Mouse (Mus musculus) forebrain, embryonic 13.5 days (tissue): Measurements from ENCODE around the gene Ammecr1. TPM values are rescaled to one million over a fixed set of nuclear protein-coding genes. Genes with fewer than 3 reads are reported as not detected.

Experiments
- ATAC-seq: fragments of 200-750 bp; cut with Nextera tagmentation; 2 replicates; pipeline ENCODE4 v1.8.0; 2017
- H3K27ac ChIP-seq: fragments of 300-500 bp; sonication (generic); 2 replicates; pipeline ENCODE4 v1.5.1; 2015; ENCODE audit warnings: inconsistent platforms, mild to moderate bottlenecking, moderate library complexity
- H3K27me3 ChIP-seq: fragments of 300-500 bp; sonication (generic); 2 replicates; pipeline ENCODE4 v1.6.1; 2015; ENCODE audit warnings: mild to moderate bottlenecking, inconsistent platforms
- H3K36me3 ChIP-seq: fragments of 300-500 bp; sonication (generic); 2 replicates; pipeline ENCODE4 v1.6.1; 2015; ENCODE audit warnings: mild to moderate bottlenecking, inconsistent platforms; ENCODE audit not compliant: poor library complexity, severe bottlenecking
- H3K4me1 ChIP-seq: fragments of 300-500 bp; sonication (generic); 2 replicates; pipeline ENCODE4 v1.6.1; 2015; ENCODE audit warnings: inconsistent platforms
- H3K4me2 ChIP-seq: fragments of 300-500 bp; sonication (generic); 2 replicates; pipeline ENCODE4 v1.6.1; 2015; ENCODE audit warnings: inconsistent platforms, mild to moderate bottlenecking, moderate library complexity
- H3K4me3 ChIP-seq: fragments of 300-500 bp; sonication (generic); 2 replicates; pipeline ENCODE4 v1.5.1; 2015; ENCODE audit warnings: mild to moderate bottlenecking, inconsistent platforms
- H3K9ac ChIP-seq: fragments of 300-500 bp; sonication (generic); 2 replicates; pipeline ENCODE4 v1.6.1; 2015; ENCODE audit warnings: mild to moderate bottlenecking, inconsistent platforms
- H3K9me3 ChIP-seq: fragments of 300-500 bp; sonication (generic); replicated peaks from 2 replicates; pipeline ENCODE4 v1.6.1; 2016; ENCODE audit warnings: inconsistent platforms
- WGBS: fragments of 180-500 bp; shearing (Covaris S2); methylation state at CpG from one replicate; pipeline ENCODE4 v1.1.7; 2015; 5-methylcytosine and 5-hydroxymethylcytosine counted together
- polyA plus RNA-seq: library from polyadenylated mRNA; unstranded; fragments of >200 nt; fragmentation: Nextera tagmentation; extraction: Ambion mirVana; gene quantifications from 2 replicates; pipeline ENCODE4 v1.2.1, GENCODE M21; 2015

Ammecr1 gene
- 6.3 and 8.1 TPM in 2 replicates for polyA plus RNA-seq

GRCm38 (mm10) chrX:142966008-142966966, at the start of gene Ammecr1:
Gene Ammecr1 (minus strand): TSS chrX:142966728.
- Histone ChIP-seq H3K9ac (peak within 1 kb of the TSS; percentile 76), H3K4me1 (no peaks in the 10 kb centered on the region), H3K36me3 (no peaks in the 10 kb centered on the region), H3K27ac (peak within 1 kb of the TSS; percentile 89), H3K4me2 (peak within 1 kb of the TSS; percentile 62), H3K27me3 (no peaks in the 10 kb centered on the region), H3K4me3 (peak within 1 kb of the TSS; percentile 68), H3K9me3 (no peaks in the 10 kb centered on the region)
- peak; percentile 93 for ATAC-seq
- WGBS = 24% methylated on average over 72 of the region's 112 CpGs

- Histone ChIP-seq H3K36me3 (no peaks in the 10 kb centered on the region), H3K4me3 (no peak overlapping the region), H3K4me2 (no peak overlapping the region), H3K4me1 (no peaks in the 10 kb centered on the region), H3K9me3 (no peaks in the 10 kb centered on the region), H3K27ac (no peak overlapping the region), H3K27me3 (no peaks in the 10 kb centered on the region), H3K9ac (no peak overlapping the region)
- ATAC-seq = no peak
- 88% methylated on average over 3 of the region's 3 CpGs for WGBS
Observed at GRCm38 (mm10) chrX:143014118-143014517, 47.6 kb upstream of the Ammecr1 start.

GRCm38 (mm10) chrX:143012334-143012733, 45.8 kb upstream of the Ammecr1 start:
- Histone ChIP-seq H3K4me2 (no peak overlapping the region), H3K27me3 (no peaks in the 10 kb centered on the region), H3K9ac (no peak overlapping the region), H3K9me3 (no peaks in the 10 kb centered on the region), H3K27ac (no peak overlapping the region), H3K4me1 (no peaks in the 10 kb centered on the region), H3K4me3 (no peak overlapping the region), H3K36me3 (no peaks in the 10 kb centered on the region)
- 91% methylated on average over 3 of the region's 3 CpGs for WGBS
- ATAC-seq = no peak

GRCm38 (mm10) chrX:143011865-143012264, 45.3 kb upstream of the Ammecr1 start:
- Histone ChIP-seq H3K4me1 (no peaks in the 10 kb centered on the region), H3K27me3 (no peaks in the 10 kb centered on the region), H3K4me3 (no peak overlapping the region), H3K27ac (no peak overlapping the region), H3K36me3 (no peaks in the 10 kb centered on the region), H3K4me2 (no peak overlapping the region), H3K9ac (no peak overlapping the region), H3K9me3 (no peaks in the 10 kb centered on the region)
- no peak for ATAC-seq
- WGBS = 75% methylated on average over 4 of the region's 4 CpGs

GRCm38 (mm10) chrX:143004131-143004846, 37.8 kb upstream of the Ammecr1 start:
- WGBS = 82% methylated on average over 3 of the region's 3 CpGs
- Histone ChIP-seq H3K4me1 (no peaks in the 10 kb centered on the region), H3K27ac (no peak overlapping the region), H3K9ac (no peak overlapping the region), H3K9me3 (no peaks in the 10 kb centered on the region), H3K27me3 (0 out of 2 replicates have a peak, but pooled peaks cover 4% of the 10 kb centered on the region), H3K4me3 (no peak overlapping the region), H3K4me2 (no peak overlapping the region), H3K36me3 (no peaks in the 10 kb centered on the region)
- ATAC-seq = no peak

- Histone ChIP-seq H3K4me1 (no peaks in the 10 kb centered on the region), H3K9me3 (no peaks in the 10 kb centered on the region), H3K36me3 (no peaks in the 10 kb centered on the region), H3K27me3 (no peaks in the 10 kb centered on the region), H3K4me3 (no peak overlapping the region), H3K27ac (no peak overlapping the region), H3K9ac (no peak overlapping the region), H3K4me2 (no peak overlapping the region)
- no peak for ATAC-seq
- 68% methylated on average over 1 of the region's 1 CpGs for WGBS
Observed at GRCm38 (mm10) chrX:142997214-142997613, 30.7 kb upstream of the Ammecr1 start.

- ATAC-seq = no peak
- Histone ChIP-seq H3K36me3 (no peaks in the 10 kb centered on the region), H3K9ac (no peak overlapping the region), H3K4me3 (no peak overlapping the region), H3K9me3 (no peaks in the 10 kb centered on the region), H3K4me1 (no peaks in the 10 kb centered on the region), H3K27ac (no peak overlapping the region), H3K27me3 (no peaks in the 10 kb centered on the region), H3K4me2 (no peak overlapping the region)
- WGBS = 35% methylated on average over 2 of the region's 2 CpGs
Observed at GRCm38 (mm10) chrX:142994514-142994913, 28.0 kb upstream of the Ammecr1 start.

- WGBS = 90% methylated on average over 3 of the region's 3 CpGs
- Histone ChIP-seq H3K27ac (no peak overlapping the region), H3K4me1 (no peaks in the 10 kb centered on the region), H3K4me2 (no peak overlapping the region), H3K9ac (no peak overlapping the region), H3K27me3 (peaks cover 2% of the 10 kb centered on the region; the same call in 1 of the 2 replicates), H3K36me3 (no peaks in the 10 kb centered on the region), H3K4me3 (no peak overlapping the region), H3K9me3 (no peaks in the 10 kb centered on the region)
- ATAC-seq = no peak
Observed at GRCm38 (mm10) chrX:142984170-142984569, 17.6 kb upstream of the Ammecr1 start.

GRCm38 (mm10) chrX:142983638-142984037, 17.1 kb upstream of the Ammecr1 start:
- Histone ChIP-seq H3K4me1 (no peaks in the 10 kb centered on the region), H3K4me3 (no peak overlapping the region), H3K27me3 (peaks cover 4% of the 10 kb centered on the region; the same call in 1 of the 2 replicates), H3K36me3 (no peaks in the 10 kb centered on the region), H3K9me3 (no peaks in the 10 kb centered on the region), H3K4me2 (no peak overlapping the region), H3K27ac (no peak overlapping the region), H3K9ac (no peak overlapping the region)
- ATAC-seq = no peak
- 68% methylated on average over 6 of the region's 6 CpGs for WGBS

- 96% methylated on average over 3 of the region's 3 CpGs for WGBS
- no peak overlapping the region for H3K27ac ChIP-seq
Observed at GRCm38 (mm10) chrX:142981530-142982130, 15.1 kb upstream of the Ammecr1 start.

GRCm38 (mm10) chrX:142980855-142981529, 14.5 kb upstream of the Ammecr1 start:
- no peak overlapping the region for H3K4me3 ChIP-seq
- H3K36me3 ChIP-seq = no peaks in the 10 kb centered on the region
- ATAC-seq = no peak
- no peaks in the 10 kb centered on the region for H3K4me1 ChIP-seq
- peaks cover 4% of the 10 kb centered on the region; the same call in 1 of the 2 replicates for H3K27me3 ChIP-seq
- no peaks in the 10 kb centered on the region for H3K9me3 ChIP-seq
- H3K4me2 ChIP-seq = no peak overlapping the region
- H3K27ac ChIP-seq = no peak overlapping the region
- whole genome bisulfite sequencing = 82% methylated on average over 2 of the region's 2 CpGs
- H3K9ac ChIP-seq = no peak overlapping the region

More at GRCm38 (mm10) chrX:142981530-142982130, 15.1 kb upstream of the Ammecr1 start:
- H3K9ac ChIP-seq = no peak overlapping the region
- H3K27me3 ChIP-seq = peaks cover 4% of the 10 kb centered on the region; the same call in 1 of the 2 replicates
- no peak overlapping the region for H3K4me2 ChIP-seq
- H3K4me1 ChIP-seq = no peaks in the 10 kb centered on the region
- H3K9me3 ChIP-seq = no peaks in the 10 kb centered on the region
- no peak for ATAC-seq
- no peaks in the 10 kb centered on the region for H3K36me3 ChIP-seq
- H3K4me3 ChIP-seq = no peak overlapping the region
